Mouse (Mus musculus) MEL (cell line): ENCODE data around the gene Sun5. TPM values are rescaled to one million over a fixed set of nuclear protein-coding genes. Genes with fewer than 3 reads are reported as not detected.

Source experiments
- DNase-seq: peaks from one replicate; pipeline ENCODE4 v3.0.0; 2011; ENCODE audit warnings: low read depth, low spot score
- H3K27ac ChIP-seq: 2 replicates; pipeline ENCODE4 v1.5.1; 2012; ENCODE audit warnings: low read depth, mild to moderate bottlenecking, control low read depth, low read length, moderate library complexity; ENCODE audit not compliant: control insufficient read depth
- H3K27me3 ChIP-seq, 2 experiments: fragments of 150-350 bp in 1 of 2; sonication (generic) in 1 of 2; 2 replicates each; pipeline ENCODE4 v1.6.1; 2012; ENCODE audit warnings: low read length in 2 of 2, mild to moderate bottlenecking in 2 of 2, improper control_type of control experiment in 1 of 2, moderate library complexity in 1 of 2; ENCODE audit not compliant: insufficient read depth in 2 of 2, control insufficient read depth in 1 of 2
- H3K36me3 ChIP-seq, 2 experiments: 2 replicates each; pipeline ENCODE4 v1.6.1; 2012 to 2014; ENCODE audit warnings: low read length in 2 of 2, improper control_type of control experiment in 1 of 2, inconsistent platforms in 1 of 2, mild to moderate bottlenecking in 1 of 2; ENCODE audit not compliant: insufficient read depth in 2 of 2, control insufficient read depth in 1 of 2
- H3K4me1 ChIP-seq, 2 experiments: fragments of 150-350 bp in 1 of 2; sonication (generic) in 1 of 2; 2 replicates each; pipeline ENCODE4 v1.6.1; 2012; ENCODE audit warnings: low read length in 2 of 2, improper control_type of control experiment in 1 of 2, mild to moderate bottlenecking in 1 of 2; ENCODE audit not compliant: insufficient read depth in 2 of 2, control insufficient read depth in 1 of 2
- H3K4me3 ChIP-seq, 2 experiments: fragments of 150-350 bp in 1 of 2; sonication (generic) in 1 of 2; 2 replicates each; pipeline ENCODE4 v1.5.1; 2012; ENCODE audit warnings: low read depth in 2 of 2, low read length in 2 of 2, mild to moderate bottlenecking in 2 of 2, moderate library complexity in 2 of 2, control low read depth in 1 of 2, improper control_type of control experiment in 1 of 2; ENCODE audit not compliant: control insufficient read depth in 1 of 2, insufficient read depth in 1 of 2
- H3K79me2 ChIP-seq: 2 replicates; pipeline ENCODE4 v1.6.1; 2012; ENCODE audit warnings: mild to moderate bottlenecking, low read length, moderate library complexity; ENCODE audit not compliant: control insufficient read depth, poor library complexity, insufficient read depth
- H3K9ac ChIP-seq: 2 replicates; pipeline ENCODE4 v1.6.1; 2012; ENCODE audit warnings: low read depth, mild to moderate bottlenecking, control low read depth, low read length, moderate library complexity; ENCODE audit not compliant: control insufficient read depth, poor library complexity, severe bottlenecking
- H3K9me3 ChIP-seq: fragments of 150-350 bp; sonication (generic); replicated peaks from 2 replicates; pipeline ENCODE4 v1.6.1; 2012; ENCODE audit warnings: mild to moderate bottlenecking, low read length, improper control_type of control experiment, moderate library complexity; ENCODE audit not compliant: insufficient read depth
- CHD1 ChIP-seq: IDR thresholded peaks from 2 replicates; pipeline ENCODE4 v1.6.1; 2012; ENCODE audit warnings: low read depth, mild to moderate bottlenecking, inconsistent platforms, low read length, improper control_type of control experiment
- E2F4 ChIP-seq: IDR thresholded peaks from 2 replicates; pipeline ENCODE4 v1.6.1; 2011; ENCODE audit warnings: low read depth, low read length, improper control_type of control experiment, borderline replicate concordance
- ETS1 ChIP-seq: IDR thresholded peaks from 2 replicates; pipeline ENCODE4 v1.6.1; 2012; ENCODE audit warnings: low read depth, mild to moderate bottlenecking, inconsistent platforms, low read length, improper control_type of control experiment, moderate library complexity
- GABPA ChIP-seq: IDR thresholded peaks from 2 replicates; pipeline ENCODE4 v1.6.1; 2012; ENCODE audit warnings: low read depth, mild to moderate bottlenecking, inconsistent platforms, low read length, improper control_type of control experiment, moderate library complexity
- GATA1 ChIP-seq: IDR thresholded peaks from 2 replicates; pipeline ENCODE4 v1.6.1; 2011; ENCODE audit warnings: low read depth, low read length, improper control_type of control experiment
- HCFC1 ChIP-seq: IDR thresholded peaks from 2 replicates; pipeline ENCODE4 v1.6.1; 2012; ENCODE audit warnings: low read depth, mild to moderate bottlenecking, inconsistent platforms, low read length, improper control_type of control experiment, moderate library complexity
- JUND ChIP-seq: IDR thresholded peaks from 2 replicates; pipeline ENCODE4 v1.6.1; 2011; ENCODE audit warnings: low read depth, mild to moderate bottlenecking, improper control_type of control experiment, low read length
- MEF2A ChIP-seq: IDR thresholded peaks from 2 replicates; pipeline ENCODE4 v1.6.1; 2014; ENCODE audit warnings: low read depth, mild to moderate bottlenecking, inconsistent platforms, low read length, improper control_type of control experiment; ENCODE audit not compliant: poor library complexity, insufficient replicate concordance, severe bottlenecking; ENCODE audit errors: extremely low read depth
- MXI1 ChIP-seq: IDR thresholded peaks from 2 replicates; pipeline ENCODE4 v1.6.1; 2011; ENCODE audit warnings: mild to moderate bottlenecking, low read depth, low read length, improper control_type of control experiment
- MYB ChIP-seq: IDR thresholded peaks from 2 replicates; pipeline ENCODE4 v1.6.1; 2011; ENCODE audit warnings: mild to moderate bottlenecking, low read depth, low read length, improper control_type of control experiment
- MYC ChIP-seq: IDR thresholded peaks from 2 replicates; pipeline ENCODE4 v1.6.1; 2011; ENCODE audit warnings: low read depth, mild to moderate bottlenecking, low read length, improper control_type of control experiment, moderate library complexity
- NRF1 ChIP-seq: IDR thresholded peaks from 2 replicates; pipeline ENCODE4 v1.6.1; 2014; ENCODE audit warnings: low read depth, mild to moderate bottlenecking, inconsistent platforms, low read length, improper control_type of control experiment, moderate library complexity; ENCODE audit not compliant: poor library complexity, insufficient read depth, severe bottlenecking
- POLR2A ChIP-seq, 2 experiments: IDR thresholded peaks; 2 replicates each; pipeline ENCODE4 v1.6.1; 2011 to 2012; ENCODE audit warnings: low read length in 2 of 2, mild to moderate bottlenecking in 2 of 2, control low read depth in 1 of 2, improper control_type of control experiment in 1 of 2, low read depth in 1 of 2, moderate library complexity in 1 of 2; ENCODE audit not compliant: control insufficient read depth in 1 of 2, insufficient read depth in 1 of 2, poor library complexity in 1 of 2
- POLR2AphosphoS2 ChIP-seq: IDR thresholded peaks from 2 replicates; pipeline ENCODE4 v1.6.1; 2011; ENCODE audit warnings: low read length, improper control_type of control experiment
- POLR2AphosphoS5 ChIP-seq: IDR thresholded peaks from 2 replicates; pipeline ENCODE4 v1.6.1; 2012; ENCODE audit warnings: low read depth, borderline replicate concordance, mild to moderate bottlenecking, inconsistent platforms, low read length, moderate library complexity, mixed read lengths
- RCOR1 ChIP-seq: IDR thresholded peaks from 2 replicates; pipeline ENCODE4 v1.6.1; 2012; ENCODE audit warnings: low read depth, mild to moderate bottlenecking, inconsistent platforms, low read length, improper control_type of control experiment
- SIN3A ChIP-seq: IDR thresholded peaks from 2 replicates; pipeline ENCODE4 v1.6.1; 2012; ENCODE audit warnings: low read length, improper control_type of control experiment, inconsistent platforms
- SMC3 ChIP-seq: IDR thresholded peaks from 2 replicates; pipeline ENCODE4 v1.6.1; 2011; ENCODE audit warnings: low read depth, low read length, improper control_type of control experiment
- UBTF ChIP-seq: IDR thresholded peaks from 2 replicates; pipeline ENCODE4 v1.6.1; 2012; ENCODE audit warnings: low read depth, mild to moderate bottlenecking, inconsistent platforms, low read length, improper control_type of control experiment, moderate library complexity, borderline replicate concordance; ENCODE audit not compliant: insufficient read depth
- USF1 ChIP-seq: IDR thresholded peaks from 2 replicates; pipeline ENCODE4 v1.6.1; 2014; ENCODE audit warnings: low read depth, mild to moderate bottlenecking, inconsistent platforms, low read length, improper control_type of control experiment, moderate library complexity
- ZKSCAN1 ChIP-seq: IDR thresholded peaks from 2 replicates; pipeline ENCODE4 v1.6.1; 2012; ENCODE audit warnings: low read depth, mild to moderate bottlenecking, inconsistent platforms, low read length, improper control_type of control experiment, moderate library complexity
- ZMIZ1 ChIP-seq: IDR thresholded peaks from 2 replicates; pipeline ENCODE4 v1.6.1; 2012; ENCODE audit warnings: low read depth, mild to moderate bottlenecking, inconsistent platforms, low read length, improper control_type of control experiment, moderate library complexity
- ZNF384 ChIP-seq: IDR thresholded peaks from 2 replicates; pipeline ENCODE4 v1.6.1; 2012; ENCODE audit warnings: low read depth, mild to moderate bottlenecking, inconsistent platforms, low read length, improper control_type of control experiment
- polyA plus RNA-seq, 2 experiments: library from polyadenylated mRNA; stranded (reverse) in 1 of 2; unstranded in 1 of 2; fragments of >175 nt in 1 of 2; fragments of >200 nt in 1 of 2; gene quantifications; 2 replicates each; pipeline versions ENCODE4 v1.2.1 to v1.2.4; 2012; ENCODE audit warnings: low replicate concordance in 2 of 2, low read depth in 1 of 2; ENCODE audit not compliant: insufficient read length in 2 of 2, insufficient read depth in 1 of 2, missing spikeins in 1 of 2
- total RNA-seq: library from RNA; depleted of rRNA; stranded (reverse); fragments of 300-350 nt; gene quantifications from 2 replicates; pipeline ENCODE4 v1.2.3, GENCODE M21; 2012

The Sun5 gene
- total and polyA plus RNA-seq, 3 experiments, result not detected

DNA sequence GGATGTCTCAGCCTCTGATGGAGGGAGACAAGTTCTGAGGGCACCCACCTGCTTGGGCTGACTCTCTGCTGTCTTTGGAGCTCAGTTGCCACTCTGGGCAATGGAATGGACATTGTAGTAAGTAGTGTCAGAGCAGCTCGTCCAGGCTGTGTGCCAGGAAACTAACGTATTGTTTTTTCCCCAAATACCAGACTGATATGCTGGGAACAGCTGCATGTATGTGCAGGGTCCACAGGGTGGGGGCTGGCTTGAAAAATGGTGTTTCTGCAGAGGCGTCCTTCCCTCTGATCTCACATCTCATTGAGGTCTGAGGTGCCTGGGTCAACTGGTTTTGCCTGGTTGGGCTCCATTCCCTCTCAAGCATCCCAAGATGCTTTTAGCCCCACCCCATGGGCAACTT is 10.2 kb downstream of the Sun5 start:
- no peak for DNase-seq
- H3K36me3 ChIP-seq, result no peaks in the 10 kb centered on the region
- no peaks in the 10 kb centered on the region for H3K9me3 ChIP-seq
- no peak overlapping the region for H3K27ac ChIP-seq
- H3K4me3 ChIP-seq, result no peak overlapping the region
- no peak overlapping the region for H3K9ac ChIP-seq
- H3K79me2 ChIP-seq, result no peaks in the 10 kb centered on the region
- H3K4me1 ChIP-seq, result no peaks in the 10 kb centered on the region
- H3K27me3 ChIP-seq, result no peaks in the 10 kb centered on the region
- TF ChIP-seq GABPA (no peak), CHD1 (no peak), POLR2A (IDR thresholded peaks at IDR 0.05; ENCODE audit: control insufficient read depth in 1 of 2, insufficient read depth in 1 of 2, low read depth in 1 of 2, low read length in 2 of 2, poor library complexity in 1 of 2) (no peak), ETS1 (no peak), RCOR1 (no peak), HCFC1 (no peak), ZNF384 (no peak), E2F4 (no peak), POLR2AphosphoS5 (no peak), ZMIZ1 (no peak), MYC (no peak), USF1 (no peak), GATA1 (no peak), MYB (no peak), NRF1 (no peak), MXI1 (no peak), JUND (no peak), SIN3A (no peak), ZKSCAN1 (no peak), MEF2A (no peak)

DNA sequence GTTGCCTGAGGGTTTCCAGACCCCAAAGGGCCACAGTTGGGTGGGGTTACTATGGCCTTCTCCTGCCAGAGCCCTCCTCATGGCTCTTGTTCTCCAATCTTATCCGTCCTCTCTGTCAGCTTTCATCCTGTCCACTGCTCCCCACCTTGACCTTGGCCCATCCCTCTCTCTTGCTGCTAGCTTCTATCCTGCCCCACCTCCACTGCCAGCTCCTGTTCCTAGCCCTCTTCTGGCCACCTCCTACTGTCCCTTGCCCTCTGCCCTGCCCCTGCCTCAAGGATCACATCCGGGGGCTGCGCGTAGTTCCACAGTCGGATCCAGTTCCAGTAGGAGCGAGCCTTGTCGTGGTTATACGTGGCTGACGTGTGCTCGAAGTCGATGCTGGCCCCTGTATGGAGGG is 10.6 kb downstream of the Sun5 start:
- no peak for DNase-seq
- Histone ChIP-seq H3K36me3 (no peaks in the 10 kb centered on the region), H3K79me2 (no peaks in the 10 kb centered on the region), H3K4me3 (no peak overlapping the region), H3K9ac (no peak overlapping the region), H3K9me3 (no peaks in the 10 kb centered on the region), H3K27ac (no peak overlapping the region), H3K27me3 (no peaks in the 10 kb centered on the region), H3K4me1 (no peaks in the 10 kb centered on the region)
- TF ChIP-seq E2F4 (no peak), SIN3A (no peak), USF1 (no peak), SMC3 (no peak), UBTF (no peak), POLR2AphosphoS5 (no peak), MXI1 (no peak), POLR2AphosphoS2 (no peak)
